Mouse (Mus musculus): ENCODE data around the gene Nacad. TPM values are rescaled to one million over a fixed set of nuclear protein-coding genes. Genes with fewer than 3 reads are reported as not detected.

The Nacad gene
- polyA plus RNA-seq, 1 experiment from 2014 or later = 50.1 TPM

DNA sequence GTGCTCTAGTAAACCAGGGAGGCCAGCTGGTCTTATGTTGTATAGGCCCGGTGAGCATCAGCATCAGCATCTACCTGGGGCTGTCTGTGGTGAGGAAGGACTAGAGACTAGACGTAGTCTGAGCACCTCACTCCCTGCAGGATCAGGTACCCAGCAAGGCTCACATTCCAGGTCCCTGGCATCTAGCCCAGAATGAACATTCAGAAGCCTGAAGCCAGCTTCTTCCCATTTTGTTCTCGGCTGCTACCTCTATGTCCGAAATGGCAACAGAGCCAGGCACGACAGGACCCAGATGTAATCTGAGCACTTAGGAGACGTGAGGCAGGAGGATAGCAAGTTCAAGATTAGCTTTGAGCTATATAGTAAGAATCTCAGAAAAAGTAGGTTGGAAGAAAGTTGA lies 11.0 kb downstream of the Nacad start:
- ATAC-seq (ENCODE audit: insufficient read depth, low FRiP score, low TSS enrichment) = no peak

DNA sequence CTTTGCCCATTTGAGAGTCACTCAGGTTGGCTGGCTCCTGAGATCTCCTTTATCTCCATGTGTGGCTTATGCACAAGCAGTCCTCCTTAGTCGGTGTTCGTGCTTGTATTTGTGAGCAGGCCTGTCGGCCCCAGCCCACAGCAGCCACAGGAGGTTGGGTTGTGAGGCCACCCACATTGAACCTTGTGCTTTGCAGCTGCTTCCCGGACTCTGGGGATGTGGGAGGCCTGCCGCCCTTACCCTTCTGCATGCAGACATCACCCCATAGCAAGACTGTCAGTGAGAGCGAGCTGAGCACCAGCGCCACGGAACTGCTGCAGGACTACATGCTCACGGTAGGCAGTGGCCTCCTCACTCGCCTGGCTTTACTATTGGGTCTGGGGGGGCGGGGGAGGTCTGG lies 12.4 kb downstream of the Nacad start:
- peaks cover 2% of the 10 kb centered on the region; the same call in 1 of the 2 replicates for H3K4me1 ChIP-seq (ENCODE audit: control insufficient read depth, insufficient read depth, low read length)
- ATAC-seq (ENCODE audit: insufficient read depth, low FRiP score, low TSS enrichment) (no peak), DNase-seq (ENCODE audit: low spot score) (no peak)
- H3K4me3 ChIP-seq (ENCODE audit: low read depth, low read length) = no peak overlapping the region
- H3K27ac ChIP-seq (ENCODE audit: low read depth, low read length) = no peak overlapping the region
- H3K9me3 ChIP-seq (ENCODE audit: control insufficient read depth, low read length) = no peaks in the 10 kb centered on the region
- no peak overlapping the region for H3K4me2 ChIP-seq (ENCODE audit: low read depth)
- H3K36me3 ChIP-seq (ENCODE audit: control insufficient read depth, insufficient read depth, low read length) = peaks cover 25% of the 10 kb centered on the region
- H3K9ac ChIP-seq (ENCODE audit: low read length) = no peak overlapping the region
- H3K27me3 ChIP-seq (ENCODE audit: control insufficient read depth, insufficient read depth, low read length) = no peaks in the 10 kb centered on the region
- 79% methylated on average over 11 of the region's 11 CpGs for WGBS

More for the DNA sequence above, 11.0 kb downstream of the Nacad start:
- H3K4me1 ChIP-seq (ENCODE audit: control insufficient read depth, insufficient read depth, low read length) = peaks cover 12% of the 10 kb centered on the region; the same call in 1 of the 2 replicates
- DNase-seq (ENCODE audit: low spot score) = no peak
- no peaks in the 10 kb centered on the region for H3K27me3 ChIP-seq (ENCODE audit: control insufficient read depth, insufficient read depth, low read length)
- 89% methylated on average over 6 of the region's 6 CpGs for WGBS
- no peak overlapping the region for H3K9ac ChIP-seq (ENCODE audit: low read length)
- H3K4me2 ChIP-seq (ENCODE audit: low read depth) = no peak overlapping the region
- no peak overlapping the region for H3K4me3 ChIP-seq (ENCODE audit: low read depth, low read length)
- no peaks in the 10 kb centered on the region for H3K9me3 ChIP-seq (ENCODE audit: control insufficient read depth, low read length)
- H3K27ac ChIP-seq (ENCODE audit: low read depth, low read length) = no peak overlapping the region
- H3K36me3 ChIP-seq (ENCODE audit: control insufficient read depth, insufficient read depth, low read length) = peaks cover 25% of the 10 kb centered on the region

DNA sequence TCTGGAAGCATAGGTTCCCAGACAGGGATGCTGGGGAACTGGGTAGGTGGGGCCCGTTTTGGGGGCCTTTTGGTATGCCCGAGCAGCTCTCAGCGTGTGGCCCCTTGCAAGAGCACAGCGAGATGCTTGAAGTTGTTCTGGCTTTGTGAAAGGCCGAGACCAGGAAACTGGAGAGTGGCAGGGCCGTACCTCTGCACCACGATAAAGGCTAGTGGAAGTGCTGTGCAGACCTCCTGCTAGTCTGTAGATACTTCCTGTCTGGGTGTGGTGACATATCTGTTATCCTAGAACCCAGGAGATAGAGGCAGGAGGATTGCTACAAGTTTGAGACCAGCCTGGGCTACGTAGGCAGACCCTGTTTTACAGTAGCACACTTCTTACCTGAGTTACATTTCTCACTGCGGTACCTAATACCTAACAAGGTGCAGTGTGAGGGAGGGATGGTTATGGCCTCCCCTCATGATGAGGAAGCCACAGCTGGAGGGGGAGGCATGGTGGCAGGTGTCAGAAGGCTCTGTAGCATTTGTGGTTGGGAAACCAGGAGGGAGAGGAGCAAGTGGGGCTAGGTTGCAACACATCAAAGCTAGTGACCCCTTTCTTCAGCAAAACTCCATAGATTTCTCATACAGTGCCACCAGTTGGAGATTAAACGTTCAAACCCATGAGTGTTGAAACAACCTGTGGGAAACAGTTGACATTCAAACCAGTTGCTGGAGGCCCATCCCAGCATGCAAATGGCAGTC lies 14.7 kb downstream of the Nacad start:
- ATAC-seq (ENCODE audit: insufficient read depth, low FRiP score, low TSS enrichment) = no peak
- no peaks in the 10 kb centered on the region for H3K9me3 ChIP-seq (ENCODE audit: control insufficient read depth, low read length)
- no peak overlapping the region for H3K4me2 ChIP-seq (ENCODE audit: low read depth)
- no peaks in the 10 kb centered on the region for H3K4me1 ChIP-seq (ENCODE audit: control insufficient read depth, insufficient read depth, low read length)
- no peak overlapping the region for H3K27ac ChIP-seq (ENCODE audit: low read depth, low read length)
- H3K4me3 ChIP-seq (ENCODE audit: low read depth, low read length) = no peak overlapping the region
- no peak overlapping the region for H3K9ac ChIP-seq (ENCODE audit: low read length)
- 84% methylated on average over 10 of the region's 10 CpGs for WGBS
- DNase-seq (ENCODE audit: low spot score) = no peak
- H3K27me3 ChIP-seq (ENCODE audit: control insufficient read depth, insufficient read depth, low read length) = no peaks in the 10 kb centered on the region
- peaks cover 18% of the 10 kb centered on the region for H3K36me3 ChIP-seq (ENCODE audit: control insufficient read depth, insufficient read depth, low read length)

DNA sequence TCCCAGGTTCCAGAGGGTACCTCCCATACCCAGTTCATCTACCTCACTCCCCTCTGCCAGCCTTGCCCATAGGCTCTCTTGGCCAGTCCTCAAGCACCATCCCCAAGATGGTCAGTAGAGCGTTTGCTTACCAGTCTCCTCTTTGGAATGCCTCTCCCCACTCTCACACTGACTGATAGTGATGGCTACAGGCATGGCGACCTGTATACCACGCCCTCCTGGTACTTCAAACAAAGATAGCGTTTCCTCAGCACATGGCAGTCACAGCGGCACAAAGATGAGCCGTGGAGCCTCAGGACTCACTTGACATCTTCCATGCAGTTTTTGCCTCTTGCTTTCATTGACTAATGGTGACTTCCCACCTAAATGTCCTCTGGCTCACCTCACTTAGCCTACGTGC lies 16.0 kb downstream of the Nacad start:
- no peak overlapping the region for H3K9ac ChIP-seq (ENCODE audit: low read length)
- H3K36me3 ChIP-seq (ENCODE audit: control insufficient read depth, insufficient read depth, low read length) = peaks cover 20% of the 10 kb centered on the region
- no peaks in the 10 kb centered on the region for H3K27me3 ChIP-seq (ENCODE audit: control insufficient read depth, insufficient read depth, low read length)
- DNase-seq (ENCODE audit: low spot score) = no peak
- ATAC-seq (ENCODE audit: insufficient read depth, low FRiP score, low TSS enrichment) = no peak
- H3K4me3 ChIP-seq (ENCODE audit: low read depth, low read length) = no peak overlapping the region
- WGBS = 88% methylated on average over 7 of the region's 7 CpGs
- no peaks in the 10 kb centered on the region for H3K4me1 ChIP-seq (ENCODE audit: control insufficient read depth, insufficient read depth, low read length)
- H3K4me2 ChIP-seq (ENCODE audit: low read depth) = no peak overlapping the region
- no peak overlapping the region for H3K27ac ChIP-seq (ENCODE audit: low read depth, low read length)
- no peaks in the 10 kb centered on the region for H3K9me3 ChIP-seq (ENCODE audit: control insufficient read depth, low read length)

DNA sequence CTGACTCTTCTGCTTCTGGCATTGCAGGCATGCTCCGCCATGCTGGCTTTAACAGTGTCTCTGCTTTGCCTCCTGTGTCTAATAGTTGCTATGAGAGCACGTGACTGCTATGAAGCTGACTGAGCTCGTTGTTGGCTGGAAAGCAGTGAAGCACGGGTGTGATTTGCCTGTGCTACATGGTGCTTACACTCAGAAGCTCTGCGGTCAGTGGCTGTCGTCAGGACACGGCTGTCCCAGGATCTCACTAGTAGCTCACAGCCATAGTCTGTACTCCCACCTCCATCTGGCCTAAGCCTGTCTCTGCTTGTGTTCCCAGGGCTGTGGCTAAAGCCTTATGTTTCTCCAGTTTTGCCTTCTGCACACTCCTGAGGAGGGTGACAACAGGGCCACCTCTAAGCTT lies 17.6 kb downstream of the Nacad start:
- Histone ChIP-seq H3K9me3 (ENCODE audit: control insufficient read depth, low read length) (no peaks in the 10 kb centered on the region), H3K27me3 (ENCODE audit: control insufficient read depth, insufficient read depth, low read length) (no peaks in the 10 kb centered on the region), H3K4me2 (ENCODE audit: low read depth) (no peak overlapping the region), H3K4me3 (ENCODE audit: low read depth, low read length) (no peak overlapping the region), H3K4me1 (ENCODE audit: control insufficient read depth, insufficient read depth, low read length) (no peaks in the 10 kb centered on the region), H3K27ac (ENCODE audit: low read depth, low read length) (no peak overlapping the region), H3K36me3 (ENCODE audit: control insufficient read depth, insufficient read depth, low read length) (peaks cover 11% of the 10 kb centered on the region), H3K9ac (ENCODE audit: low read length) (no peak overlapping the region)
- no peak for DNase-seq (ENCODE audit: low spot score)
- 89% methylated on average over 7 of the region's 7 CpGs for WGBS
- ATAC-seq (ENCODE audit: insufficient read depth, low FRiP score, low TSS enrichment) = no peak

DNA sequence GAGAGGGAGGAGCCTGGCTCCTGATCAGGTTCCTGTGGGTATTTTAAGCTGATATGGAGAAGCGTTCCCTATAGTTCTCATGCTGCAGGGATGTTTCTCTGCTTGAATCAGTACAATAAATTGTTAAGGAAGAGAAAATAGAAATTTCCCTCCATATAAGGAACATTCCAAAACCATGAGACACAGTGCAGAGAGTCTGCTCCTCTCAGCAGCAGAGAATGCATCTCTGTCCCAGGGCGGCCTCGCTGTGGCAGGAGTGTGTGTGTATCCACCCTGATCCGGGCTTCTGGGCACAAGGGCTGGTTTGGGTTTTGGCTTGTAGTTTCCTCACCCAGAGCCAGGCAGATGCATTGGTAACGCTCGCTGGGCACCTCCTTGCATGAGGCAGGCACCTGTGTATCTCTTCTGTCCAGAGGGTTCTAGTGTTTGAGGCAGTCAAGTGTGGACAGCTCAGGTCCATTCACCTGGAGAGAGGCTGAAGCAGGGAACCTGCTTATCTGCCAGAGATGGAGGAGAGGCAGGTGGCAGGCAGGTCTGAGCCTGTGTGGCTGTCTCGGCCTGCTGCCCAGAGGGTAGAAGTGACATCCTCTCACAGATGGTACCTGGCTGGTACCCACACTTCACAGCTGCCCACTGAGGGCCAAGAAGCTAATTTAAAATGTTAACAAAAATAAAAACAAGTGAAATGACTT lies 18.5 kb downstream of the Nacad start:
- Histone ChIP-seq H3K27me3 (ENCODE audit: control insufficient read depth, insufficient read depth, low read length) (no peaks in the 10 kb centered on the region), H3K36me3 (ENCODE audit: control insufficient read depth, insufficient read depth, low read length) (peaks cover 11% of the 10 kb centered on the region)
- WGBS = 90% methylated on average over 7 of the region's 7 CpGs

DNA sequence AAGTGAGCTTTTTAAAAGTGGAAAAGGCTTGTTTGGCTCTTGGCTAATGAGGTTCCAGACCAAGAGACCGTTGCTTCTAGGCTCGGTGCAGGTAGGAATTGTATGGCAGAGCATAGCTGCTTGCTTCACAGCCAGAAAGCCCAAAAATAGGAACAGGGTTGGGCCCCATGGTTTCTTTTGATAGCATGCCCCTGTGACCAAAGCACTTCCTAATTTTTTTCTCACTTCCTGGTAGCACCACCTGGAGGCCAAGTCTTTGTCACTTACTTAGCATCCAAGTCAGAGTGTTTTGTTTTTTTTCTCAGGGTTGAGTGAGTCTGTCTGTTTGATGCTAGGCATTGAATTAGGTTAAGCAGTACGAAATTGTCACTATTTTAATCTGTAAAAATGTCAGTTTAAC lies 19.2 kb downstream of the Nacad start:
- DNase-seq (ENCODE audit: low spot score) (no peak), ATAC-seq (ENCODE audit: insufficient read depth, low FRiP score, low TSS enrichment) (no peak)
- Histone ChIP-seq H3K4me3 (ENCODE audit: low read depth, low read length) (no peak overlapping the region), H3K27me3 (ENCODE audit: control insufficient read depth, insufficient read depth, low read length) (no peaks in the 10 kb centered on the region), H3K36me3 (ENCODE audit: control insufficient read depth, insufficient read depth, low read length) (peaks cover 11% of the 10 kb centered on the region), H3K4me1 (ENCODE audit: control insufficient read depth, insufficient read depth, low read length) (no peaks in the 10 kb centered on the region), H3K27ac (ENCODE audit: low read depth, low read length) (no peak overlapping the region), H3K9ac (ENCODE audit: low read length) (no peak overlapping the region), H3K4me2 (ENCODE audit: low read depth) (no peak overlapping the region), H3K9me3 (ENCODE audit: control insufficient read depth, low read length) (no peaks in the 10 kb centered on the region)
- WGBS = 90% methylated on average over 3 of the region's 3 CpGs

More for the DNA sequence above, 18.5 kb downstream of the Nacad start:
- H3K4me3 ChIP-seq (ENCODE audit: low read depth, low read length) = no peak overlapping the region
- DNase-seq (ENCODE audit: low spot score) (no peak), ATAC-seq (ENCODE audit: insufficient read depth, low FRiP score, low TSS enrichment) (no peak)
- no peak overlapping the region for H3K4me2 ChIP-seq (ENCODE audit: low read depth)
- H3K9me3 ChIP-seq (ENCODE audit: control insufficient read depth, low read length) = no peaks in the 10 kb centered on the region
- H3K4me1 ChIP-seq (ENCODE audit: control insufficient read depth, insufficient read depth, low read length) = no peaks in the 10 kb centered on the region
- no peak overlapping the region for H3K9ac ChIP-seq (ENCODE audit: low read length)
- no peak overlapping the region for H3K27ac ChIP-seq (ENCODE audit: low read depth, low read length)

DNA sequence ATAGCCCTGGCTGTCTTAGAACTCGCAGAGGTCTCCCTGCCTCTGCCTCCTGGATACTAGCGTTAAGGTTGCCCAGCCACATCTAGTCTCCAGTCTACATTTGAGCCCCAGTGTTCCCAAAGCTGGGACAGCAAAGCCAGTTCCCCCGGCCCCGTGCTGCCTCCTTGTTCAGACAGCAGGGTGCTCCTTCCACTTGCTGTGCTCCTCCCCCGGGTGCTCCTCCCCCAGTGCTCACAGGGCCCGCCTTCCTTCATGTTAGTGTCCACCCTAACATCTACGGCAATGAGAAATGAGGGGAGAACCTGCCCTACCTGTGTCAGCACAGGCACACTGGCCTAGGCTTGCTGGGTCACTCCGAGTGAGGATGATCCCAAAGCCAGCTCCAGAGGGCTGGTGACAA lies 20.1 kb downstream of the Nacad start:
- Histone ChIP-seq H3K4me3 (ENCODE audit: low read depth, low read length) (no peak overlapping the region), H3K27me3 (ENCODE audit: control insufficient read depth, insufficient read depth, low read length) (no peaks in the 10 kb centered on the region), H3K4me1 (ENCODE audit: control insufficient read depth, insufficient read depth, low read length) (no peaks in the 10 kb centered on the region), H3K9me3 (ENCODE audit: control insufficient read depth, low read length) (no peaks in the 10 kb centered on the region), H3K36me3 (ENCODE audit: control insufficient read depth, insufficient read depth, low read length) (peaks cover 6% of the 10 kb centered on the region), H3K4me2 (ENCODE audit: low read depth) (no peak overlapping the region), H3K27ac (ENCODE audit: low read depth, low read length) (no peak overlapping the region), H3K9ac (ENCODE audit: low read length) (no peak overlapping the region)
- ATAC-seq (ENCODE audit: insufficient read depth, low FRiP score, low TSS enrichment) (no peak), DNase-seq (ENCODE audit: low spot score) (no peak)
- 88% methylated on average over 8 of the region's 8 CpGs for WGBS

DNA sequence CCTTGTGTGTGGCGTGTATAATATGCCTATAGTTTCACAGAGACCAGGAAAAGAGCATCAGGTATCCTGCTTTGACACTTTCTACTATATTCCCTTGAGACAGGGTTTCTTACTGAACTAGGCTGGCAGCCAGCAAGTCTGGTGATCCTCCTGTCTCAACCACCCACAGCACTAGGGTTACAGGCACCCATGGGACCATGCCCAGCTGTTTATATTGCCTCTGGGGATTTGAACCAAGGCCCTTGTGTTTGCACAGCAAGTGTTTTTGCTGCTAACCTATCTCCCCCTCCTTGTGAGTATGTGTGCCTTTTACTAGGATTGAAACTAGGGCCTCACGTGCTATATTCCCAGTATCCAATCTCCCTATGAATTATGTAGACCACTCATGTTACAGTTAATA lies 24.3 kb downstream of the Nacad start:
- WGBS = 86% methylated on average over 2 of the region's 2 CpGs
- peaks cover 4% of the 10 kb centered on the region for H3K36me3 ChIP-seq (ENCODE audit: control insufficient read depth, insufficient read depth, low read length)
- no peaks in the 10 kb centered on the region for H3K27me3 ChIP-seq (ENCODE audit: control insufficient read depth, insufficient read depth, low read length)
- no peak overlapping the region for H3K4me3 ChIP-seq (ENCODE audit: low read depth, low read length)
- H3K9me3 ChIP-seq (ENCODE audit: control insufficient read depth, low read length) = no peaks in the 10 kb centered on the region
- no peak overlapping the region for H3K27ac ChIP-seq (ENCODE audit: low read depth, low read length)
- ATAC-seq (ENCODE audit: insufficient read depth, low FRiP score, low TSS enrichment) (no peak), DNase-seq (ENCODE audit: low spot score) (no peak)
- H3K9ac ChIP-seq (ENCODE audit: low read length) = no peak overlapping the region
- no peak overlapping the region for H3K4me2 ChIP-seq (ENCODE audit: low read depth)
- no peaks in the 10 kb centered on the region for H3K4me1 ChIP-seq (ENCODE audit: control insufficient read depth, insufficient read depth, low read length)

Measured in neural tube, embryonic 11.5 days (tissue).